ENCODE assay signal across 8 mouse cellular contexts in genomic region chr5:134101883-134102282, GRCm38 (mm10). TPM values are rescaled to one million over a fixed set of nuclear protein-coding genes. Genes with fewer than 3 reads are reported as not detected.
A peak's percentile ranks its signal among the peaks of the same experiment; 100 is the strongest.
DNase-seq lines count a peak whose midpoint lies in the region; ATAC-seq lines count a peak whose summit lies in the region.

No protein-coding gene starts in this region.

- peaks cover 8% of the 10 kb centered on the region; the same call in 1 of the 2 replicates for H3K79me2 ChIP-seq in macrophage (ENCODE audit: inconsistent target)

- no peak for ATAC-seq in frontal cortex, adult (ENCODE audit: low TSS enrichment)

- DNase-seq in gastrocnemius, adult 8-10 months (ENCODE audit: low spot score in 2 of 2), result peak; percentile 22 to 26
- DNase-seq in gastrocnemius, postnatal 10 days, result no peak
- DNase-seq in brain, adult 2 months (ENCODE audit: low read depth, low spot score), result peak; percentile 39
- peak; percentile 18 for DNase-seq in induced T-regulatory cell, adult 2 months (ENCODE audit: low read depth)
- no peak for DNase-seq in thymus, postnatal 10 days (ENCODE audit: low spot score in 2 of 2)
- no peak for DNase-seq in Muller cell, postnatal 12 days (ENCODE audit: inconsistent ontology term)

- peak overlapping the region; percentile 46 for H3K27ac ChIP-seq in macrophage

- no peak overlapping the region for H3K4me3 ChIP-seq in macrophage (ENCODE audit: inconsistent target)

- 36% methylated on average over 5 of the region's 5 CpGs for WGBS in macrophage (ENCODE audit: missing documents)

- no peaks in the 10 kb centered on the region for H3K36me3 ChIP-seq in macrophage (ENCODE audit: inconsistent target)

RNA-seq across cellular contexts. Expression of gene Castor2, which starts 2.4 kb away (rescaled TPM):
- 10 to 100 TPM; 41.7 to 54.5 (median 50.6) TPM for total RNA-seq in gastrocnemius, adult 8-10 months (2022)
- 10 to 100 TPM; 63.2 to 63.5 TPM for total RNA-seq in gastrocnemius, postnatal 10 days (2021)
- 10 to 100 TPM in 16 of 26 experiments, 1 to 10 TPM in 9, under 1 TPM in 1; 0.77 to 29.1 (median 13.6) TPM for total RNA-seq in macrophage (2018; cell fraction: chromatin; rRNA removed)
- 10 to 100 TPM; 10.6 to 30.0 (median 22.1) TPM for total RNA-seq in macrophage (2018; cell fraction: cytosol; rRNA removed)
- total RNA-seq in macrophage (2018; cell fraction: nucleus; rRNA removed), result 10 to 100 TPM in 20 of 26 experiments, 1 to 10 TPM in 6; 3.7 to 34.1 (median 17.6) TPM
- polyA plus RNA-seq in macrophage (2018), result 14.3 to 22.1 TPM (median 22.1 TPM) in 3 replicates

Comparison
In these comparisons a context has a peak if more than half of its experiments do, and no peak if none do; other contexts are left out.
1. DNase-seq: peak in gastrocnemius, adult 8-10 months (2 of 2), brain, adult 2 months (single experiment) and induced T-regulatory cell, adult 2 months (single experiment); none in gastrocnemius, postnatal 10 days (single experiment), thymus, postnatal 10 days (0 of 2) and Muller cell, postnatal 12 days (single experiment).